Mouse (Mus musculus) heart, postnatal 25 days (tissue): ENCODE measurements at regions not wholly inside any gene's neighbourhood (a gene's known extent, or its start where the extent isn't known, plus 50 kb on each side); places are given as distances from the start of the nearest gene placed in this dataset.

ENCODE experiments used
- DNase-seq: peaks from one replicate; pipeline ENCODE4 v3.0.0; 2022; ENCODE audit warnings: low spot score
- intact Hi-C: fragments of 180-260 bp; cut with DNase I; formaldehyde crosslinking; loops from one replicate; pipeline ENCODE4 v1.15.1; 2025

DNA sequence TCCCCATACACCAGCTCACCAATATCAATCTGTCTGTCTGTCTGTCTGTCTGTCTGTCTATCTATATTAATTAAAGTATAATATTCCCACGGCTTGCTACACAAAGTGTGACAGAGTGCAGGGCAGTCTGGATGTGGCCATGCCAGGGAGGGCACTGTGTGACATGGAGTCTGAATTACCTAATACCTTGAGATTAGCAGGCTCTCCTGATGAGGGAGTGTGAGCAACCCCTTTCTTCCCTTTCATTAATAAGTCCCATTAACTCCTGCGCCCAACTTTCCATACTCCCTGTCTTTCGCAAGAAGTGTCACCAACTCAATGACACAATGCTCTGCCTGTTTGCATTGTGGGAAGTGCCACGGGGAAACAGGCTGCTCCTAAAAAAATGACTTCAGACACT is 177.9 kb upstream of the Runx1 start:
- DNase-seq = no peak
- intact Hi-C loops = no loop called here

DNA sequence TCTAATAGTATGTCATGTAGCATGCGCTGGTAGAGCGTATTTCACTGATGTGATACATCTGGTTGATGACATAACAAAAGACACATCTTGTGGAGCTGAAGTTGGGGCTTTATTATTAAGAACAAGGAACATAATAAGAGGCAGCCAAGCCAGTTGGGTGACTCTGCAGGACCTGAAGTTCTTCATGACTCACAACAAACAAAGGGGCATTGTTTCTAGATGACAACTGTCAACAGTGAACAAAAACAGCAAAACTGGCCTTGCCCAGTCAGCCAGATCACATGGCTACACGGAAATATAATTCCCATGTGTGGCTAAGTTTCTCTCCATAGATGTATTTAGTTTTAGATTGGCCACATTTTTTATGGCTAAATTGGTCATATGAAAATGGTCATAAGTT is 172.7 kb upstream of the Runx1 start:
- intact Hi-C loops = no loop called here
- DNase-seq = no peak

- DNase-seq = no peak
- intact Hi-C loops = no loop called here
Measured at GRCm38 (mm10) chr16:92997636-92998035, 171.7 kb upstream of the Runx1 start.

DNA sequence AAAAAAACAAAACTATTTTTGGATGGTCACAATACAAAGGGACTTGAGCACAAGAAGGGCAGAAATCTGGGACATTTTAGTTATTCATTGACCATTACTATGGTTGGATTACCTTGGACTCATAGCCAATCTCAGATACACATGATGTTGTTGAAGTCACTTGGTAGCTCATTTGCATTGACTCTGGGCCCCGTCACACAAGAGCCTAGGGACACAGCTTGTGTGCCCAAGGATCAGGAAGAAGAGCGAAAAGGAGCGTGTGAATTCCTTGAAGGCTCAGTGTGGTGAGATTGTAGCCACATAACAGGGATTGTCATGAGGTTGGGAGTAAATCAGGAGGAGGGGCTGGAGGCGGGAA is 170.0 kb upstream of the Runx1 start:
- no peak for DNase-seq
- intact Hi-C loops = no loop called here

DNA sequence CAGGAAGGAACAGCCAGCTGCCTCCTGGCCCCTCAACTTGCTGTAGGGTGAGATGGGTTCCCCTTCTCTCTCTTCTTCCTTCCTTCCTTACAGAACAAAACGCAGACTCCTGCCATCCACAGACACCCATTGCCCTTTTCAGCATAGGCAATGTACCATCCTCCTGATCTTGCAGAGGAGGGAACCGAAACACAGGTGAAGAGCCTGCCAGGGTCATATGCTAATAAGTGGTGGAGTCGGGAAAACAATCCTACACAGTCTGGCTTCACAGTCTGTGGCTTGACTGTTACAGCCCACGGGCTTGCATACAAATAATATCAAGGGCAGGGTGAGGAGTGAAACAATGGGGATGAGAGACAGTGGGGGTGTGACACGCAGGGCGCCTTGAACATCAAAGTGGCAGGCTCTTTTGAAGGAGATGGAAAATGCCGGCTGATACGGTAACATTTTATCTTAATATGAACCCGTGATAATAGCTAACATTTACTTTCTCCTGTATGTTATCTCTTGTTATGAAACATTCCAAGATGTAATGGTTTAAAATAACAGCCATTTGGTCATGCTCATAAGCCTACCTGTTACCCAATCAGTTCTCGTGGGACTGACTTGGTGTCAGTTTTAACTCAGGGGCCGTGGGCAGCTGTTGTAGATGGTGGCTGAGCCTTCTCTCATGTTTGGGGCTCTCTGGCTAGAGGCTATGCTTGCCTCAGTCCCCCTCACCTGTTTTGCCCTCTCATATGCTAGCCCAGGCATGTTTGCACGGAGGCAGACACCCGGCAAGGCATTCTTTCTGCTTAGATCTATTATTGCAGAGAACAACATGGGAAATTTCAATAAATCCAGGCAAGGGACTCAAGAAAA is 169.4 kb upstream of the Runx1 start:
- intact Hi-C loops = no loop called here
- DNase-seq = no peak

DNA sequence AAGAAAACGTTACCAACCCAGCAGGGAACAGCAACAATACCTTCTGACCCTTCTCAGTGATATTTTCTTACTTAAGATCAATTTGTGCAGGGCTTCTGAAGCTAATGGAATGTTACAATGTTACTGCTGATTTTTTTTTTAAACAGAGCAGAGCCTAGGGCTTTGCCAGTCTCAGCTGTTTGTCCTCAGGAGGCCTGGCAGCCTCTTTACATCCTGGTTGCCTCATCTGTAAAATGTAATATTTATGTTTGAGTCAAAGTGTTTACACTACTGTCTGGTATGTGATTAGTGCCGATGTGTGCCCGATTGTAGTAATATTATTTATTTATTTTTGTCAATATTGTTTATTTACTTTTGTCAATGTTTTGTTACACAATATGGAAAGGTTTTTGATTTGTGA is 166.9 kb upstream of the Runx1 start:
- intact Hi-C loops = no loop called here

DNA sequence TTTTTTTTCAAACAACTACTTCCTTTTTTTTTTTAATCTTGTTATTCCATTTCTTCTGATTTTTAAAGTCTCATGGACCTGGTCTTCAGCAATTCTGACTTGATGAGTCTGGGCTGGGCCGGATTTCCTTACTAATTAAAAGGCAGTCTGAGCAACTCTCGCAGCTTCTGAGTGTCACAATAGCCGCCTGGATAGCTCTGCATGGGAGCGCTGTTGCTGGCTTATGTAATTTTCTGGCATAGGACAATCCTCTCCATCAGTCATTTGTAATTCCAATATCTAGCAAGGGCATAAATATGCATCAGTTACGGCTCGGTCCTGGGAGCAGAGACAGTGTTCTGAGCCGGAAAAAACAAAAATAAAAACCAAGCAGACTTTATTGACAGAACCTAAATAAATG is 165.5 kb upstream of the Runx1 start:
- DNase-seq = no peak
- intact Hi-C loops = no loop called here

More for the DNA sequence above, 166.9 kb upstream of the Runx1 start:
- DNase-seq = no peak

DNA sequence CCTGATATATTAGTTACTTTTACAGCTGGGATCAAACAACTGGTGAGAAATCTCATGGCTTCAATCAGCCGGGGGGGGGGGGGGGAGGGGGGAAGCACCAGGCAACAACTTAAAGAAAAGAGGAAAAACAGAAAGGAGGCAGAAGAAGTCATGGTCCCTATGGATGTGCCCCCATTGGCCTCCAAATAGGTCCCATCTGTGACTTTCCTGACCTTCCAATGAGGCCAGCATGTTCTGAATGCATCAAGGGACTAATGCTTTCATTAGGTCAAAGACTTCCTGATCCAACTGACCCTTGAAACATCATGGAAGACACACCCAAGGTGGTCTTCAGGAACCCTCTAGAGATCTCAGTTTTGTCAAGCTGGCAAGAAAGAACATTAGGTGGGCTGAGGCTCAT is 162.5 kb upstream of the Runx1 start:
- intact Hi-C loops = no loop called here
- no peak for DNase-seq

DNA sequence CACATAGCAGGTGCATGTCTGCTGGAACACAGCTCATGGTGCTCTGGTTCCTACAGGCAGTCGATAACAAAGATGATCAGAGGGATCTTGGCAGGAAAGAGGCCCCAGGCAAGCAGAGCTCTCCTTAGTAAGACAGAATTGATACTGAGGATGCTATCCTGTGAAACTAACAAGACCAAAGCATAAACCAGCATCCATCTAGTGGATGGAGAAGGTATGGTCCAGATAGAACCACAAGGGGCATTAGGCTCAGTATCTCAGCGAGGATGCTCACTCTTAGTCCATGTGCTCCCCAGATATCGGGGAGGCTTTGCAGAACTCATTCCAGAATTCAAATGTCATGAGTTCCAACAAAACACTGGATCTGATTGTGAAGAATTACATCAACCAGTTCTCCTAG is 162.1 kb upstream of the Runx1 start:
- DNase-seq = no peak
- intact Hi-C loops = no loop called here

- no peak for DNase-seq
- intact Hi-C loops = no loop called here
Measured at GRCm38 (mm10) chr16:92985768-92986167, 159.8 kb upstream of the Runx1 start.

GRCm38 (mm10) chr16:92982934-92983333 is 157.0 kb upstream of the Runx1 start:
- intact Hi-C loops = no loop called here
- DNase-seq = no peak

DNA sequence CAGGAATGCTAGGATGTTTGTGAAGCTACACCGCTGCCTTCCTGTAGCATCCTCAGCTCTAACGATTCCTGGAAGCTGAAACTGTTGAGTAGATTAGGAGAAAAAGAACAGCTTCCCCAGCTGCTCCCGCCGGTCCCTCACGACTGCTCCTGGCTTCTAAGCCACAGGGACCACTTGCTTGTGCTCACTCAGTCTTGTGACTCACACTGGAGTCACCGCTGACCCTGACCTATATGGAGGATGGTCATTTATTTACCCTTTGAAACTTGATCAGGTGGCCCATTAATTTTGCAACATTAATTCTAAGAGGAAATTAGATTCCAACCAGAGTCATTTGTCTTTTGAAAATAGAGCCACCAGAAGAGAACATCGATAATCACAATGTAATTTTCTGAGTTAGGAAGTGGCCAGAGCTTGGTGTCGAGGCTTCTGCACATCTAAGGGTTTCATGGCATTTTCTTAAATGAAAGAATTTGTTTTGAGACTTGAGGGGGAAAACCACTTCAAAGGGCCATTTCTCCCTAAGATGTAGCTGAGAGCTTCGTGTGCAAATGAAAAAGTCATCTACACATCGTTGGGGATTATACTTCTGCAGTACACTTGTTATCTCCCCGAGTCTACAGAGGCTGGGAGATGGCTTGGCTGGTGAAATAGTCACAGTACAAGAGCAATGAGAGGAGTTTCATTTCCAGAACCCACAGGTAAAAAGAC is 153.8 kb upstream of the Runx1 start:
- intact Hi-C loops = no loop called here
- no peak for DNase-seq

DNA sequence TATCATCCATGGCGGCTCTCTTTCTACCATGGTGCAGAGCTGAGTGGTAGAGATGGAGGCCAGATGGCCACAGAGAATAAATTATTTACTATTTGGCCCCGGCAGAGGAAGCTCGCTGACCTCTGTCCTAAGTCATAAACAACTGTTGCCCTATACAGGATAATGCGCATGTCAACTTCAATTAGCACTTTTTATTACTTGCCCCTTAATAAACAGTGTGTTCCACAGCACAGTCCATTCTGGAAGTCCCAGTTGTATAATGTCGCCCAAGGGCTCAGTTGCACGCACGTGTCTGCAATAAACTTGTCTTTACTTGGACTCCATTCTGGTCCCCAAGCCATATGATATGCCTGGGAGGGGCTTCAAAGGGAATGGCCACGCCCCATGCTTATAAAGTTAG is 150.1 kb upstream of the Runx1 start:
- intact Hi-C loops = no loop called here
- no peak for DNase-seq

DNA sequence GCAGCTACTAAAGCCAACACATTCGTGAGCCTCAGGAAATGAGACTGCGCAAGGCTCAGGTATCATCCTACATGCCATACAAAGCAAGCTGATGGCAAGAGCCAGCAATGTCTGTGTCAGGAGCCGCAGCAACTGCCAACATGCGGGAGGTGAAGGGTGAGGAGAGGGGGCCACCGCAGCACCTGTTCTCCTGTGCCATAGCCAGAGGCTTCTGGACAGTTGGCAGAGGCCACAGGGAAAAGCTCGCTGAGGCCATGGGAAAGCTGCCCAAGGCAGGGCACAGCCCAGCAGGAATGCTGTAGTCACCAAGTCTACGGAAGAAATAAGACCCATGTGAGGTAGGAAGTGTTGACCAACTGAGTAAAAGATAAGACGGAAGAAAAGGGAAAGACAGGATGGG is 149.1 kb upstream of the Runx1 start:
- intact Hi-C loops = no loop called here
- no peak for DNase-seq

DNA sequence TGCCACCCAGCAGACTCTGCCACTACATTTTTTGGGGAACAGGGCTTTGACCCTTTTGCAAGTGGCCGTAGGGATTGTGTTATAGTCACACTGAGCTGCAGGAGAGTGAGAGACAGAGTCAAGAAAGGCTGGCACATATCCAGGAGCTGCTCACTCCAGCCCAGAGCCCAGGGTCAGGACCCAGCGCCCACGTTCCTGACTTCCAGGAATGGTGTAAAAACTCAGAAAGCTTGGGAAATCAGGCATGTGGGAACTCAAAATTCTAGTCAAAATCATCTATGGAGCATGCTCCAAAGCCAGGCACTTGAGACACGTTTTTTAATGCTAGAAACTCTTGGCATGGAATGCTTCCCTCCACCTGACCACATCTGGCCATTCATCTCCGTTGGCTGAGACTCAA is 146.7 kb upstream of the Runx1 start:
- intact Hi-C loops = no loop called here
- DNase-seq = no peak

- DNase-seq = no peak
- intact Hi-C loops = no loop called here
Measured at GRCm38 (mm10) chr16:92971956-92972355, 146.0 kb upstream of the Runx1 start.

GRCm38 (mm10) chr16:92970587-92970986 is 144.6 kb upstream of the Runx1 start:
- DNase-seq = no peak
- intact Hi-C loops = no loop called here

- intact Hi-C loops = no loop called here
- DNase-seq = no peak
Measured at GRCm38 (mm10) chr16:92969036-92969435, 143.1 kb upstream of the Runx1 start.

- no peak for DNase-seq
- intact Hi-C loops = no loop called here
Measured at GRCm38 (mm10) chr16:92966069-92966866, 140.3 kb upstream of the Runx1 start.

DNA sequence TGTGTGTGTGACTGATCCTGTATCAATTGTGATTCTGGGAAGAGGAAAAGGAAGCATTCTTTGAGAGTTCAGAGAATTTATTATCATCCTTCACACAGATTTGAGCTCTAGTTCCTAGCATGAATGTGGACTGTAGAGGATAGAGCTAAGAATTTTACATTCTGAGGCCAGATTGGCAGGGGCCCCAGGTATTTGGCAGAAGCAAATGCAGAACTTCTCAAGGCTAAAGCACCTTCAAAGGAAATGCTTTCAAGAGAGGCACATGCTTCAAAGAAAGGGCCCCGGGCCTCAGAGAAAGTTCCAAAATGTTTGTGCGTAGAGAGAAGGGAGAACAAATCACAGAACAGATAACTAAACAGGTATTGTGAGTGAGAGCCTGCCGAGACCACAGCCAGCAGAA is 139.7 kb upstream of the Runx1 start:
- no peak for DNase-seq
- intact Hi-C loops = no loop called here

DNA sequence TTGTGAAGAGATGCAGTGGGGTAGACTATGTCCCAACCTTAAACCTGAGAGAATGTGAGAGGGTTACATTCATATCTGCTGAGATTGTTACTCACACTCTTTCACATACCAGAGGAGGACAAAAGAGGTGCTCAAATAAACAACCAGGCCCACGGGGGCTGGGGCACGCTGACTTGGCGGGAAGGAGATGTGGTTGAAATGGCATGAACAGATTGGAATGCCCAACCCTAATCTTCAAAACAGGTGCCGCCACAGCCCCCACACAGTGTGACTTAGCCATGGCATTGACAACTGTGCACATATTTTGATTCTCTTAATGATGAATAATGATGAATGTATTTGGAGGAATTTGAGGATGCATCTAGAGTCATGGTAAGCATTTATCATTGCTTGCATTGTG is 137.6 kb upstream of the Runx1 start:
- DNase-seq = no peak
- intact Hi-C loops = no loop called here
